Mouse (Mus musculus) cerebellum, adult 2 months (tissue): ENCODE measurements at regions not wholly inside any gene's neighbourhood (a gene's known extent, or its start where the extent isn't known, plus 50 kb on each side); places are given as distances from the start of the nearest gene placed in this dataset.
A peak's percentile ranks its signal among the peaks of the same experiment; 100 is the strongest.

ENCODE experiments used
- DNase-seq, 2 experiments: peaks; one replicate each; pipeline ENCODE4 v3.0.0; 2021
- H3K27ac ChIP-seq: fragments of 200-500 bp; 2 replicates; pipeline ENCODE4 v1.5.1; 2012; ENCODE audit warnings: low read length, control low read depth, inconsistent platforms; ENCODE audit not compliant: insufficient read depth
- H3K27me3 ChIP-seq: fragments of 200-500 bp; 2 replicates; pipeline ENCODE4 v1.6.1; 2012; ENCODE audit warnings: inconsistent platforms, mild to moderate bottlenecking, low read length, moderate library complexity; ENCODE audit not compliant: control insufficient read depth, insufficient read depth
- H3K4me1 ChIP-seq: fragments of 200-500 bp; 2 replicates; pipeline ENCODE4 v1.6.1; 2011; ENCODE audit warnings: low read length; ENCODE audit not compliant: control insufficient read depth, insufficient read depth
- H3K4me3 ChIP-seq: fragments of 200-500 bp; replicated peaks from 2 replicates; pipeline ENCODE3; 2011; ENCODE audit warnings: mild to moderate bottlenecking, low read depth, low read length, control low read depth; ENCODE audit not compliant: insufficient read depth
- CTCF ChIP-seq: fragments of 200-500 bp; IDR thresholded peaks from 2 replicates; pipeline ENCODE4 v1.5.1; 2011; ENCODE audit warnings: low read depth, mild to moderate bottlenecking, control low read depth, low read length, moderate library complexity, borderline replicate concordance; ENCODE audit not compliant: insufficient read depth
- POLR2A ChIP-seq: fragments of 200-500 bp; IDR thresholded peaks from 2 replicates; pipeline ENCODE4 v1.6.1; 2011; ENCODE audit warnings: low read length, control low read depth, borderline replicate concordance; ENCODE audit not compliant: insufficient read depth
- WGBS: fragments of 180-500 bp; shearing (Covaris S2); methylation state at CpG from one replicate; pipeline ENCODE4 v1.1.7; 2018; 5-methylcytosine and 5-hydroxymethylcytosine counted together

GRCm38 (mm10) chr16:56986514-56986913 is 58.7 kb upstream of the Lnp1 start:
- WGBS, result 15% methylated on average over 9 of the region's 9 CpGs

More at GRCm38 (mm10) chr16:56986514-56986913, 58.7 kb upstream of the Lnp1 start:
- Histone ChIP-seq H3K27me3 (no peaks in the 10 kb centered on the region), H3K4me1 (peaks cover 4% of the 10 kb centered on the region; the same call in 1 of the 2 replicates), H3K4me3 (no peak overlapping the region), H3K27ac (no peak overlapping the region)
- DNase-seq, result peak in 1 of 2 experiments; percentile 8
- TF ChIP-seq POLR2A, result no peak
- no peak for TF ChIP-seq CTCF
